In genomic region chr7:70846076-70846475, GRCm38 (mm10) we compare ENCODE assay signal across 22 mouse cellular contexts.
DNase-seq lines count a peak whose midpoint lies in the region; ATAC-seq and TF ChIP-seq lines count a peak whose summit lies in the region.
"Had no signal": no experiment of that assay in that cellular context is flagged by ENCODE, and none has a peak within 500 bp of the region (broad histone marks: within the 10 kb centered on the region; RNA-seq: fewer than 3 reads in every experiment).

No protein-coding gene starts in this region.

- no peaks in the 10 kb centered on the region for H3K79me2 ChIP-seq in liver, adult 2 months (ENCODE audit: control insufficient read depth, insufficient read depth, low read length)

- no peak overlapping the region for H3K4me3 ChIP-seq in hindbrain, embryonic 10.5 days
- H3K4me3 ChIP-seq in hindbrain, embryonic 13.5 days = no peak overlapping the region
- no peak overlapping the region for H3K4me3 ChIP-seq in liver, adult 2 months (ENCODE audit: insufficient read depth, low read depth, low read length)
- H3K4me3 ChIP-seq in liver, postnatal 0 days (ENCODE audit: low read depth, low read length) = no peak overlapping the region
- H3K4me3 ChIP-seq in embryonic facial prominence, embryonic 11.5 days (ENCODE audit: low read depth, low read length) = no peak overlapping the region
- H3K4me3 ChIP-seq: embryonic facial prominence, embryonic 12.5 days; forebrain, embryonic 13.5 days; hindbrain, embryonic 12.5 days; limb, embryonic 13.5 days; liver, embryonic 15.5 days; midbrain, embryonic 13.5 days had no signal

- TF ChIP-seq CTCF in liver, adult 2 months (IDR thresholded peaks at IDR 0.05; ENCODE audit: low read depth, low read length) = no peak
- TF ChIP-seq CTCF in liver, postnatal 0 days (IDR thresholded peaks at IDR 0.05; ENCODE audit: low read depth) = no peak

- no peak for ATAC-seq in hindbrain, embryonic 13.5 days (ENCODE audit: low FRiP score)
- ATAC-seq in liver, postnatal 0 days = no peak
- ATAC-seq in embryonic facial prominence, embryonic 11.5 days (replicated peaks; ENCODE audit: insufficient number of reproducible peaks, low FRiP score, low TSS enrichment, low read depth) = peak; percentile 52; the same call in 1 of the 2 replicates
- ATAC-seq: forebrain, embryonic 13.5 days; inflammation-experienced regulatory T-cells, adult 6 months; midbrain, embryonic 13.5 days had no signal

- no peak overlapping the region for H3K4me2 ChIP-seq in hindbrain, embryonic 13.5 days
- H3K4me2 ChIP-seq in liver, postnatal 0 days (ENCODE audit: low read depth, low read length) = no peak overlapping the region
- H3K4me2 ChIP-seq in embryonic facial prominence, embryonic 11.5 days (ENCODE audit: low read depth, low read length) = no peak overlapping the region
- H3K4me2 ChIP-seq: embryonic facial prominence, embryonic 12.5 days; forebrain, embryonic 13.5 days; heart, embryonic 11.5 days; hindbrain, embryonic 12.5 days; limb, embryonic 13.5 days; liver, embryonic 15.5 days; midbrain, embryonic 13.5 days had no signal

- peak overlapping the region; percentile 36; the same call in 1 of the 2 replicates for H3K27ac ChIP-seq in hindbrain, embryonic 10.5 days
- no peak overlapping the region for H3K27ac ChIP-seq in hindbrain, embryonic 13.5 days
- no peak overlapping the region for H3K27ac ChIP-seq in liver, adult 2 months (replicated peaks; ENCODE audit: insufficient read depth, low read depth, low read length)
- no peak overlapping the region for H3K27ac ChIP-seq in liver, postnatal 0 days (ENCODE audit: low read depth)
- H3K27ac ChIP-seq in embryonic facial prominence, embryonic 11.5 days (replicated peaks; ENCODE audit: low read depth, low read length) = no peak overlapping the region
- H3K27ac ChIP-seq: embryonic facial prominence, embryonic 12.5 days; forebrain, embryonic 13.5 days; hindbrain, embryonic 12.5 days; limb, embryonic 13.5 days; liver, embryonic 15.5 days; midbrain, embryonic 13.5 days had no signal

- DNase-seq in hindbrain, embryonic 10.5 days (ENCODE audit: low spot score) = peak; percentile 91
- peak; percentile 12 for DNase-seq in liver, adult 2 months (ENCODE audit: extremely low read depth, low read depth, low spot score)
- no peak for DNase-seq in liver, postnatal 0 days
- peak; percentile 91 for DNase-seq in embryo, embryonic 10.5 days (ENCODE audit: low spot score)
- no peak for DNase-seq in embryonic facial prominence, embryonic 11.5 days (ENCODE audit: low spot score)
- no peak for DNase-seq in right cerebral cortex, postnatal 10 days (ENCODE audit: low spot score in 2 of 2)
- no peak for DNase-seq in right cerebral cortex, postnatal 36 days (ENCODE audit: low spot score in 2 of 2)
- DNase-seq: adrenal gland, adult 2 months; cerebellum, adult 11 months; cerebellum, postnatal 25 days; heart, postnatal 10 days; kidney, adult 8-10 months; spleen, adult 18-20 months had no signal

- H3K9me3 ChIP-seq in hindbrain, embryonic 10.5 days = no peaks in the 10 kb centered on the region
- no peaks in the 10 kb centered on the region for H3K9me3 ChIP-seq in hindbrain, embryonic 13.5 days
- no peaks in the 10 kb centered on the region for H3K9me3 ChIP-seq in liver, postnatal 0 days (ENCODE audit: low read length)
- no peaks in the 10 kb centered on the region for H3K9me3 ChIP-seq in embryonic facial prominence, embryonic 11.5 days (replicated peaks; ENCODE audit: control insufficient read depth, low read length)
- H3K9me3 ChIP-seq: embryonic facial prominence, embryonic 12.5 days; forebrain, embryonic 13.5 days; hindbrain, embryonic 12.5 days; limb, embryonic 13.5 days; liver, embryonic 15.5 days; midbrain, embryonic 13.5 days had no signal

- H3K36me3 ChIP-seq in hindbrain, embryonic 10.5 days = no peaks in the 10 kb centered on the region
- no peaks in the 10 kb centered on the region for H3K36me3 ChIP-seq in hindbrain, embryonic 13.5 days
- no peaks in the 10 kb centered on the region for H3K36me3 ChIP-seq in liver, adult 2 months (ENCODE audit: control insufficient read depth, insufficient read depth, low read length)
- no peaks in the 10 kb centered on the region for H3K36me3 ChIP-seq in liver, postnatal 0 days (replicated peaks; ENCODE audit: insufficient read depth, low read length)
- no peaks in the 10 kb centered on the region for H3K36me3 ChIP-seq in embryonic facial prominence, embryonic 11.5 days (replicated peaks; ENCODE audit: control insufficient read depth, insufficient read depth, low read depth, low read length)
- H3K36me3 ChIP-seq: embryonic facial prominence, embryonic 12.5 days; hindbrain, embryonic 12.5 days; limb, embryonic 13.5 days; liver, embryonic 15.5 days; midbrain, embryonic 13.5 days had no signal

- 0 out of 2 replicates have a peak, but pooled peaks cover 8% of the 10 kb centered on the region for H3K27me3 ChIP-seq in hindbrain, embryonic 10.5 days (ENCODE audit: insufficient read depth, poor library complexity, severe bottlenecking)
- H3K27me3 ChIP-seq in hindbrain, embryonic 13.5 days = peaks cover 7% of the 10 kb centered on the region; the same call in 1 of the 2 replicates
- H3K27me3 ChIP-seq in liver, adult 2 months (ENCODE audit: control insufficient read depth, insufficient read depth, low read length) = no peaks in the 10 kb centered on the region
- no peaks in the 10 kb centered on the region for H3K27me3 ChIP-seq in liver, postnatal 0 days (ENCODE audit: insufficient read depth, low read length)
- H3K27me3 ChIP-seq in embryonic facial prominence, embryonic 11.5 days (ENCODE audit: control insufficient read depth, insufficient read depth, low read length) = no peaks in the 10 kb centered on the region
- H3K27me3 ChIP-seq: embryonic facial prominence, embryonic 12.5 days; forebrain, embryonic 13.5 days; liver, embryonic 15.5 days; midbrain, embryonic 13.5 days had no signal

- H3K9ac ChIP-seq in hindbrain, embryonic 13.5 days = no peak overlapping the region
- H3K9ac ChIP-seq in liver, adult 2 months (ENCODE audit: low read depth, low read length) = no peak overlapping the region
- H3K9ac ChIP-seq in liver, postnatal 0 days (replicated peaks) = no peak overlapping the region
- H3K9ac ChIP-seq in embryonic facial prominence, embryonic 11.5 days (replicated peaks; ENCODE audit: low read length) = no peak overlapping the region
- H3K9ac ChIP-seq: embryonic facial prominence, embryonic 12.5 days; forebrain, embryonic 13.5 days; hindbrain, embryonic 12.5 days; limb, embryonic 13.5 days; liver, embryonic 15.5 days; midbrain, embryonic 13.5 days had no signal

- 3% methylated on average over 4 of the region's 4 CpGs for WGBS in hindbrain, embryonic 10.5 days
- WGBS in hindbrain, embryonic 13.5 days = 5% methylated on average over 4 of the region's 4 CpGs
- WGBS in liver, adult 2 months = 39% methylated on average over 4 of the region's 4 CpGs
- 36% methylated on average over 4 of the region's 4 CpGs for WGBS in liver, postnatal 0 days (ENCODE audit: insufficient replicate concordance)
- WGBS in embryonic facial prominence, embryonic 11.5 days = 3% methylated on average over 4 of the region's 4 CpGs

- TF ChIP-seq EP300 in liver, postnatal 0 days (IDR thresholded peaks at IDR 0.05; ENCODE audit: low read depth) = no peak

- H3K4me1 ChIP-seq in hindbrain, embryonic 10.5 days (replicated peaks) = peaks cover 39% of the 10 kb centered on the region
- H3K4me1 ChIP-seq in hindbrain, embryonic 13.5 days (replicated peaks) = peaks cover 12% of the 10 kb centered on the region
- peaks cover 2% of the 10 kb centered on the region; the same call in 1 of the 2 replicates for H3K4me1 ChIP-seq in liver, adult 2 months (ENCODE audit: control insufficient read depth, insufficient read depth, low read length)
- H3K4me1 ChIP-seq in liver, postnatal 0 days (ENCODE audit: insufficient read depth) = no peaks in the 10 kb centered on the region
- no peaks in the 10 kb centered on the region for H3K4me1 ChIP-seq in embryonic facial prominence, embryonic 11.5 days (ENCODE audit: control insufficient read depth, insufficient read depth, low read length)
- H3K4me1 ChIP-seq: forebrain, embryonic 13.5 days; limb, embryonic 13.5 days; liver, embryonic 15.5 days; midbrain, embryonic 13.5 days had no signal

- no peak for TF ChIP-seq POLR2A in liver, adult 2 months (IDR thresholded peaks at IDR 0.05; ENCODE audit: extremely low read depth, insufficient read depth, low read length)

Comparison
In these comparisons a context has a peak if more than half of its experiments do, and no peak if none do; other contexts are left out.
1. DNase-seq: peak in hindbrain, embryonic 10.5 days (single experiment), liver, adult 2 months (single experiment) and embryo, embryonic 10.5 days (single experiment); none in liver, postnatal 0 days (single experiment), embryonic facial prominence, embryonic 11.5 days (single experiment), right cerebral cortex, postnatal 10 days (0 of 2) and right cerebral cortex, postnatal 36 days (0 of 2).